Mouse (Mus musculus) cerebellum, adult (tissue): ENCODE data around the gene Isca1.
A peak's percentile ranks its signal among the peaks of the same experiment; 100 is the strongest.
"Not testable (repeated sequence)": the region's sequence is repeated elsewhere in the genome, so short reads cannot be mapped to it uniquely, and the experiment has no call there.

Experiments
- ATAC-seq: cut with Nextera tagmentation; 2 replicates; pipeline ENCODE4 v1.9.2; 2017; ENCODE audit warnings: mild to moderate bottlenecking, moderate library complexity, mixed read lengths; ENCODE audit not compliant: insufficient number of reproducible peaks, low FRiP score, low TSS enrichment

The Isca1 gene

DNA sequence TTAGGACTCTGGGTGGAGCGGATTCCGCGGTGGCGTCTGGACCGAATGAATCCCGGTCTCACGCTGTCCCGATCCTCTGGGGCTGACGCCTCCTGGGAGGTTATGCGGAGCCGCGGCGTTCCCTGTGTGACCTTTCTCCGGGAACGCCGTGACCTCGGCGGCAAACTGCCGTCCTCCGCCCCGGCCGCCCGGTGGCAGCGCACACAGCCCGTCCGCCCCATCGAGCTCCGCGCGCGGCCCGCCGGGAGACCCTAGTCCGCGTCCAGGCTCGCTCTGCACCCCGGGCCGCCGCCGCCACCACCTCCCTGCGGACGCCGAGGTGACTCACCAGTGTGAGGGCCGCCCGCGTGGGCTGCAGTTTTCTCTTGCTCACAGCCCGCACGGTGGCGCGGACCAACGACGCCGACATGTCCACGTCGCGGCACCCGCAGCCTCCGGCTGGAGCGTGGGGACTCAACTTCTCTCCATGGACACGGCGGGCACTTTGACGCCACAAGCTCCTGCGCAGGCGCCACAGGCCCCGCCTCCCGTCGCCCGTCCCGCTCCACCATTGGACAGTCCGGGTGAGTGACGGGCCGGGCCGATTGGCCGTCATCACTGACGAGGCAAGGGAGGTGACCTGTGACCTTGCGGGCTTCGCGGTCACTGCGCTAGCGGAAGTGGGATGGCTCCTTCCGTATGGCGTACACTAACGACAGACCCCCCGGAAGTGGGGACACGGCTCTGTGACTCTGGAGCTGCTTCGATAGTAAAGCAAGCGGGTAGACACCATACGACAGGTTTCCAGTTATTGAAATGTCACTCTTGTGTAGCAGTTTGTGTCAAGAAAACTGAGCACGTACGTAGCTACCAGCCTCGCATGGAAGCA, at the start of gene Isca1:
Isca1 (minus strand) TSS at position 515 of the 868 bp plus-strand sequence.
- peak; percentile 96 for ATAC-seq

DNA sequence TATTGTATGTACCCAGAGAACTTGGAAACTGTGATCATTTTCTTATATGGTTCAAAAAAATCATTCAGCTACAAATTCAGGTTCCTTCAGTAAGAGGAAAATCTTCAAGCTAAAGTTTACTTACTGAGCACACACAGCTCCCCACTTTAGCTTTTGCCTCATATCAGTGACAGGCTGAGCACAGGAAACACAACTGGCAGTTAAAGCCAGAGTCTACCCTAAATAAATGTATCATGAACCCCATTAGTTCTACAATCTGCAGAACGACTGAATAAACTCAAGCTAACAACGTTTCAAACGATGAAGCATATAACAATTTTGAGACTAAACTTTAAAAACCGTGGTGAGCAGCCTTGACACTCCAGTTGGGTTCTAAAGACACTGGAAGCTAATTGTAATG, 47.7 kb upstream of the Isca1 start:
- ATAC-seq, result no peak

DNA sequence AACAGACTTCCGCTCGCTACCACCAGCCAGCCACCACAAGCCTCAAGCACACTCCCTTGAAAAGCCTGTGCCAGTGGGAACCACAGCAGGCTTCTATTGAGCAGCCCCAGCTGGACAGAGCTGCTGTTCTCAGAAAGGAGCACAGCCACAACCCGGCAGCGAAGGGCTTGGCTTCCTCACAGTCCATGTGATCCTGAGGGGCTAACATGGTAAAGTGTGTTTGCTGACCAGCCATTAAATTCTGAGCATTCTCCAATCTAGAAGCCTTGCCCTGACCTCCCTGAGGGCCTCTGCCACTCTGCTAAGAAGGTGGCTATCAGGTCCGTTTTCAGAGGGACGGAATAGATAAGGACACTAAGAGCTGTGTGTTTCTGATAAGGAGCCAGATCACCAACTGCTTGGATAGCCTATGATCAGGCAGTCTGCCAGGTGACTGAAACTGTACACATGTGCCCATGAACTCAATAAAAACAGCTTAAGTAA, 44.5 kb upstream of the Isca1 start:
- ATAC-seq, result no peak

DNA sequence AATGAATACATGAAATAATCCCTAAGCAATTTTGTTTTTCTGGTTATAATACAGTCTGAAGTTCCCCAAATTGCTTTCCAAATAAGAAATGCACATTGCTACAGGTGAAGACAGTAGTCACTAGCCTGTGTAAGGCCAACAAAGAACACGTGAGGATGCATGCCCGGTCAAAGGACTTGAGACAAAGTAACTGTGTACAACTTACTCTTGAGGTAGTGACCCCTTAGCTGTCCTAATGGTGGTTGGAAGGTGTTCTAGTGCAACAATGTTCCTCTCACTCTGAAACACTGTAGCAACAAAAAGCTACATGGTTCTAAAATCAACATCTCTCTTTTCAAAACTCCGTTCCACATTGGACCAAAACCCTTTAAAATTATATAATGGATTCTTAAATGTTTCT, 42.0 kb upstream of the Isca1 start:
- ATAC-seq, result no peak

DNA sequence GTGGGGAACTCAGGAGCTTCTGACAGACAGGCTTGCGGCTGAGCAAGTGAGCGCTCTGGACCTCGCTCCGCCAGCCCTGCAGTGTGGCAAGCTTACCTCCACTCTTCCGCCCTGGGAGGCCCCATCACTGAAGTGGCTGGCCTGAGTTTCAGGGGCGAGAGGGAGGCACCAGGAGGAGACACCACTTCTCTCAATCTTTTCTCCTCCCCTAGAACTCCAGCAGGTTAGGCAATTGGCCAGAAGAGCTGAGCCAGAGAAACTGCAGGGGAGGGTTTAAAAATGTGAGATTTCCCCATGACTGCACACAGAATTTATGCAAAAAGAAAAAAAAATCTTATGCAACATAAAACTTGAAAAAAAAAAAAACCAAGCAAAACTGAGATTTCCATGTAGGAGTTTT, 31.4 kb upstream of the Isca1 start:
- ATAC-seq, result 0 out of 2 replicates have a peak, but pooled peaks have one; percentile 10

DNA sequence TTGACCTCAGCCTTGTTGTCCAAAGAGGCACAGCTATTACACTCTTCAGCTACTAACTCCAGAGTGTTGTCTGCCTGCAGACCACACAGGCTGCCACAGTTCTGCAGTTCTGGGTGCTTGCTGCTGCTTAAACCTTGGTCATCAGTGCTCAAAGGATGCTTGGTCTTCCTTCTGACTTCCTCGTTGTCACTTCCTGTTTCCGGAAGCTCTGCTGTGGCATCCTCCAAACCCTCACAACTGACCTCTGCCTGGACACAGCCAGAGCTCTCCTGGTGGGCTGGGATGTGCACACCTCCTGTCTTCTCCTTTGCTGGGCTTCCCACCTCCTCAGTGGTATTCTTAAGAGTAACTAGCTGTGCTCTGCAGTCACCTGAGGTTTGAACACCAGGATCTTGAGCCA, 30.5 kb upstream of the Isca1 start:
- no peak for ATAC-seq

DNA sequence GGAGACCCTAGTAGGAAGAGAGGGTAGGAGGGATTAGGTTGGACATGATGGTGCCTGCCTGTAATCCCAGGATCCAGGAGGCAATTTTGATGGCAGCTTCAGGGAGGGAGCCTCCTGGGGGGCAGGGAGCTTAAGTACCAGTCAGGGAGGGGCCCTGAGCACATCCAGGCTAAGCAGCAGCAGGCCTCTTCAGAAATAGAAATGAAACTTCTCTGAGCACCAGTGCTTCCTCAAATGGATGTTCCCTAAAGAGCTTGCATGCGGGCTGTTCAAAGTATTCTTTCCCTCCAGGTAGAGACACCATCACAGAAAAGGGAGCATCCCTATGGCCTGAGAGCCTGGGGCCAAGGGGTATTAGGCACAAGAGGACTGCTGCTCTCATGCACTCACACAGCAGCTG, 28.7 kb upstream of the Isca1 start:
- no peak for ATAC-seq

DNA sequence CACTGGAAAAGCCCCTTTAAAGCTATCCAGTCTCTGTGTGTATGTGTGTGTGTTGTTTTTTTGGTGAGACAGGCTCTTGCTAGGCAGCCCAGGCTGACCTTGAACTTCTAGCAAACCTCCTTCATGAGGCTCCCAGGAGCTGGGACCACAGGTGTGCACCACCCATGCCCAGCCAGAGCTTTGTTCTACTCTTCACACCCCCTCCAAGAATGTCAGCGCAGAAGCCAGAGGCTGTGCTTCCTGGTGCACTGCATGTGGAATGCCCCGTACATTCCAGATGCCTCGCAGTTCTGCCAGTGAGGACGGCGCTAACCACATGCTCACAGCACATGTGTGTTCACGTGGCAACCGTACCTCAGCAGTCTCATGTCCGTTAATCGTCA, 26.8 kb upstream of the Isca1 start:
- no peak for ATAC-seq

DNA sequence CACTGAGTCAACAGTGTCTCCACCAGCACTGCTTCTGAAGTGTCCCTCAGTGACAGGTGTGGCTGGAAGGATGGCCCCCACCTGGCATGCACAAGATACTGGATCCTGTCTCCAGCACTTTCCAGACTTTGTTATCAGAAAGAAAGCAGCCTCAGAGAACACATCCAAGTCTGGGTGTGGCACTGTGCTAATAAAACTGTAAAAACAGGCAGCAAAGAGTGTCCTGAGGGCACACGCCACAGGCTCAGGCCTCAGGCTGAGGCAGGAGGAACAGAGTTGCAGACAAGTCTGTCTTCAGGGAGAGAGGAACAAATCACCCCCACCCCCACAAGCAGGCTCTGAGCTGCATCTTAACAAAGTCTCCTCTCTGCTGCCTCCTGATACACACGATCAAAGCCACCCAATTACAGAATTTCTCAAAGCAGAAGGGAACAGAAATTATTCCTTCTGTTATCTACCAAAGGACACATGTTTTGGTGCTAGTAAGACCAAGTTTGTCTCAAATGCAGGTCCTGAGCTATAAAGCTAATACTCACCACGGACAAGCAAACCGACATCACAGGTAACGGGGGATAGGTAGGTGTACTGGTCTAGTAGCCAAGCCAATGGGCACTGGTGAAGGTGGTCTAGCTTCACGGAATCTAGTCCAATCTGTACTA, 26.3 kb upstream of the Isca1 start:
- ATAC-seq, result no peak

DNA sequence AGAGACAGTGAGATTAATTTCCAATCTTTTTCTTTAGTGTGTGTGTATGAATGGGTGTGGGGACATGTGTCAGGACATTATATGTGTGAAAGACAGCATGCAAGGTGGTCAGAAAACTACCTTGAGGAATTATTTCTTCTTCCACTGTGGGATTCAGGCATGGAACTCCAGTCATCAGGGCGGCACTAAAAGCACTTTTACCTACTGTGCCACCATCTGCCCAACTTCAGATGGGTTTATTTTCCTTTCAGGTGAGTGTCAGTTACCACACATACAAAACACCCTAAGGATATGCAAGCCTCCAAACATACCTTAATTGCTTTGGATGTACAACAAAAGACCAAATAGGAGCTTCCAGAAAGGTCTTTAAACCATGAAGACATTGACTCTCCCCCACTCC, 25.2 kb upstream of the Isca1 start:
- peak; percentile 40; the same call in 1 of the 2 replicates for ATAC-seq

DNA sequence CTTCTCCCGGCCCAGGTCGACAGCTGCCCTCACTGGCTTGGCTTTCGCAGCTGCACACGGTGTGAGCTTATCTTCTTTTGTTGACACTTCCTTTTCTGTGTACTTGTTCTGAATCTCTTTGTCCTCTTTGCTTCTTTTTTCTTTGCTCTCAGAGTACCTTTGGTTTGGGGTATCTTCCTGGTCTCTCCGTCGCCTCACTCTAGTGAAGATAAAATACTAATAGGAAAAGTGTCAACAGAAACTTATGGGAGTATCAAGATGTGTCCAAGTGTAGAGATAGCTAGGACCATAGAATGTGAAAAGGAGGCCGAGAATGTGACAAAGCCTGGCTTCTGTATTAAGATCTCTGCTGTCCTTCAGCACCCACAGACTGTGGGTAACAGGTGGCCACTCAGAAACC, 12.5 kb upstream of the Isca1 start, which contains the start of gene Gm49354:
Gm49354 (minus strand) TSS at position 101 of the 400 bp plus-strand sequence.
- ATAC-seq, result no peak

DNA sequence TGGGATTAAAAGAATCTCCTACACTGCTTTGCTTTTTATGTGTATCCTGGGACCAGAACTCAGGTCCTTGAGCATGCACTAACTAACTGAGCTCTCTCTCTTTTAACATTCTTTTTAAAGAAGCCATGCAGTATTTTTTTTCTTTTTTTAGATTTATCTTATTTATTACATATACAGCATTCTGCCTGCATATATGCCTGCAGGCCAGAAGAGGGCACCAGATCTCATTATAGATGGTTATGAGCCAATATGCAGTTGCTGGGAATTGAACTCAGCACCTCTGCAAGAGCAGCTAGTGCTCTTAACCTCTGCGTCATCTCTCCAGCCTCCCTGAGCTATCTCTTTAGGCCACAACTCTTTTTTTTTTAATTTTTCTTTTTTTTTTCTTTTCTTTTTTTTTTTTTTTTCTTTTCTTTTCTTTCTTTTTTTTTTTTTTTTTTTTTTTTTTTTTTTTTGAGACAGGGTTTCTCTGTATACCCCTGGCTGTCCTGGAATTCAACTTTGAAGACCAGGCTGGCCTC, 10.2 kb upstream of the Isca1 start:
- not testable (repeated sequence) for ATAC-seq

DNA sequence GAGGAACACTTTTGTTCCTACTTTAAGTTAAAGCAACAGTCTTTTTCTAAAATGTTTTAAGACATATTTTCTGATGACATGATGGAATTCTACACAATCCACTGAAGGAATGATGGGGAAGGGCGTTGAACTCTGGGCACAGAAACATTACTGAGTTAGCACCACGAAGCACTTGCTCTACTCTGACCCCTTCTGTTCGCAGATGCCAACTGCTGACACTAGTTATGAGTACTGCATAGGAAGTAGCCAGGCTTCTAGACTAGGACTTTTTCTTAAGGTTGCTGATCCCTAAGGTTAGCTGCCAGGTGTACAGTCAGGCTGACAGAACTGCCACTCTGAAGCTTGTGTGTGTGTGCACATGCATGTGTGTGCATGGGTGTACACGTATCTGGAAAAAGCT, 9.6 kb upstream of the Isca1 start:
- no peak for ATAC-seq

DNA sequence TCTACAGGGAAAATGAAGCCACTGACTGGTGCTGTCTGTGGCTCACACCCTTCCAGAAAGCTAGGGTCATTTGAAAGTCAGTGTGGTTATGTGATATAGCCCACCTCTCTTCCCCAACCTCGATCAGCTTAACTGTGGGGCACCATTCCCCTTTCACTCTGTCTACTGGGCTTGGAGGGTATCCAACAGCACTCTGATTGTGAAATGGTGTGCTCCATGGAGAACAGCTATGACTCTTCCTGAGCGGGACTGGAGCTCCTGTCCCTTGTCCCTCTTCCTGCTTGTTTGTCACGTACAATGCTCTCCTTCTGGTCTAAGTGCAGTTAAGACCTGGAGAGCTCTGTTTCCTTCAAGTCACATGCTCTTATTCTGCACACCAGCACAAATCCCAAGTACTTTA, 5.6 kb upstream of the Isca1 start:
- no peak for ATAC-seq

DNA sequence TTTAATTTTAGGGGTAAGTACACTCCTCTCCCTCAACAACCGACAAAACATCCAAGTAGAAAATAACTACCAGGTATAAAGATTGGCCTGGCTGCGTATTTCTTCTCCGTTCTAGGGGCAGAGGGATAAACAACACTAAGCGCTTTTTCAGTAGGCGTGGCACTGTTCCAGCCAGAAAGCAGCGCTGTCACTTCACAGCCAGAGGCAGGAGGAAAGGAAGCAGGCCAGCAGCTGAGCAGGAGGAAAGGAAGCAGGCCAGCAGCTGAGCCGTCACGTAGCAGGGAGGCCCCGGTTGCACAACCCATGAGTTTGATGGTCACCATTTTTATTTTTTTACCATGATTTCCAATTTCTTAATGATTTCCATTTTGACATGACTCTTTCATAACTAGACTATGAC, 1.6 kb upstream of the Isca1 start:
- no peak for ATAC-seq

DNA sequence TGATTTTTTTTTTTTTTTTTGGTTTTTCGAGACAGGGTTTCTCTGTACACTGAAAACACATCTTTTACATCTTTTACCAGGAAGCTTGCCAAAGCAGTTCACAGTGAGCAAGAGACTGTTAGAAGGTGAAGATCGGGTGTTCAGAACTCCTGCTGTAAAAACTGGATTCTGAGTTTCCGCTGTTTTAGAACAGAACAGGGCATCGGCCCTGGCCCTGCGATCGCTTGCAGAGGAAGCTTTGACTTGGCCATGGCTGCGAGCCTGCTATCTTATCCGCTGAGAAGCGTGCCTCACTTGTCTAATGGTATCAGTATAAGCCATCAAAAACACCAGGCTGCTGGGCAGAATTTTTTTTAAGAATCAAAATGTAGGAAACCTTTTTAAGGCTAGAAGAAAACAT, 1.2 kb upstream of the Isca1 start:
- ATAC-seq, result no peak

DNA sequence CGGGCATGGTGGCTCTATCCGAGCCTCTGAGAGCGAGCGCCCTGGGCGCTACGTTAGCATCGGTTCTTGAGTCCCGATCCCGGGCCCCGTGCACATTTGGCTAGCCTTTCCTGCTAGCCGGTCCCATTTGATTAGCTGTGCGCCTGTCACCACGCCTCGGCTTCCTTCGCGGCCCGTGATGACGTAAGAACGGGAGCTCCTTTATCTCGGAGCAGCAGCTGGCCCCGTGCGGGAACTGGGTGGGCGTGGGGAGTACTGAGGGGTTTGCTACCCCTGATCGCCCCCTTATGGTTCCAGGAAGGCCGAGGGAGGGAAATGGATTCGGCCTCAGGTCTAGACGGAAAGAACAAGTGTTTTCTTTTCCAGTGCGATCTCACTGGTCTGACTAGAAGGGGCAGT, 553 bp upstream of the Isca1 start:
- ATAC-seq, result peak; percentile 51

DNA sequence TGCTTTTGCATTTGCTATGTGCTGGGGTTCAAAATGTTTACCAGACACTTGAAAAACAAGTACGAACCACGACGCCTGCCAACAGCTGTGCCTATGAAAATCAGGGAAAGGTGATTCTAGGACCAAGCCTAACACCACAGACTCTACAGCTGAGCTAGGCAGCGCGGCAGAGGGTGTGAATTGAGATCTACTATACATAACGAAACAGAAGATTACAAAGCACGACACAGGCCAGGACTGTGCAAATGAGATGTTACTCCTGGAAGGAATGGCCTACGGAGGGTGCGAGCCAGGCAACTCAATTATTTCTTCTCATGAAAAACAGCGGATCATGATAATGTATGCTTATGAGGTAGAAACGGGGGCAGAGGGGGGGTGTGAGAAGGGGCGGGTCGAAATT, 1.1 kb downstream of the Isca1 start:
- no peak for ATAC-seq

DNA sequence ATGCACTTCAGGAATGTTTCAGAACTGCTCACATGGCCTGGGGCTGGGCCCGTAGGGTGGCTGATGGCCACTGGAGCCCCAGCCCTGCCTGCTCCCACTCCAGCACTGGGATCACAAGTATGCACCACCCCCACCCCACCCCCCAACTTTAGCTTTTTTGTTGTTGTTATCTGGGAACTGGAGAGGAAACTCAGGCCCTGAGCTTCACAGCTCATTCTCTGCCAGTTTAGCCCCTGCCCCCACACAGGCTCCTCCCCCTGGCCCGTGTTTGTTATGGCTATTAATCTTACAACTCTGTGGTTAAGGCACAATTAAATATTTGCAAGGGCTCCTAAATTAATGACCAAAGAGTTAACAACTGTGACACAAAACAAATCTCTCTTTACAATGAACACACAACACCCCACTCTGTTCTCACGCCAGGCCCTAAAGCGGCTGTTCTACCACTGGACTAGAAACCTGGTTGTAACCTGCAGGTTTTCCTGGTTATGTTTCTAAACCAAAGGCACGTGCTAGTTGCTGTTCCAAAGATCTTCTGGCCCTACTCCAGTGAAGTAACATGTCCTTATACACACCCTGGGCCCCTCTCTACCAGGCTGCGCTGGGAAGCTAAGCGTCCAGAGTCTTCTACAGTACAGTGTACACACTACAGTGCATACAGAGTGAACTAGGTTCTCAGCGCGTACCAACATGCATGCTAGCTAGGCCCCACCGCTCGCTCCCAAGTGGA, 2.7 kb downstream of the Isca1 start:
- no peak for ATAC-seq

DNA sequence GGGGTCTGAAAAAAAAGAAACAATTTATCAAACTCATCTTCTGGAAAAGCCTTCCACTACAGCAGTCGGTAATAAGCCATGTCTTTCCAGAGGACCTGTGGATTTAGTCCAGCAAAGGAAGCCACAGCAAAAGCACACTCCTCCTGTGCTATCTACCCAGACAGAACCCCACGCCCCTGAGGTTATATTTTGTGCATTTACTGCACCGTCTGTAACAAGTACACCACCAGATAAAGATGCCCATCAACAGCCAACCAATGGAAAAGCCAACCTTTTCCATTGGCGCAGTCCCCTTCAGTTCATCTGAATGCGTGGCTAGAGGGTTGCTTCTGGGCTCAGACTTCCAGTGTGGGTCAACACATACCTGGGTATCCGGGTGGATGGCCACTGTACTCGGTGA, 6.8 kb downstream of the Isca1 start:
- no peak for ATAC-seq

DNA sequence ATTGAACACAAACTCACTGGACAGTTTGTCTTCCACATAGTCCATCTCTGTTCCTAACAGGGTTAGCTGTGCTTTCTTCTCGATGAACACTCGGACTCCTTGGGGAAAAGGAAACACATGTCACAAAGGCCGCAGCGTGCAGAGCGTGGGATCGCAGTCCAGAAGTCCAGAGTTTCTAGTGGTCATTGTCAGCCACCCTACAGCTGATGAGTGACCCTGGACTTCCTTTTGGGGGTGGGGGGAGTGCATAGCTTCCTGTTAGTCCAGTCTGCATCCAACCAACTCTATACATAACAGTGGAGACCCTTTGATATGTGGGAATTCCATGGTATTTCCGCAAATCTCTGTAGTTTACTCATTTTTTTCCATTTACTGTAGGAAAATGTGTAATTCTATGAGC, 12.7 kb downstream of the Isca1 start:
- no peak for ATAC-seq
